Mouse (Mus musculus): ENCODE results near the gene Nmnat1. TPM values are rescaled to one million over a fixed set of nuclear protein-coding genes. Genes with fewer than 3 reads are reported as not detected.
A peak's percentile ranks its signal among the peaks of the same experiment; 100 is the strongest.

Nmnat1 gene
- polyA plus RNA-seq, 1 experiment = 11.2 TPM

DNA sequence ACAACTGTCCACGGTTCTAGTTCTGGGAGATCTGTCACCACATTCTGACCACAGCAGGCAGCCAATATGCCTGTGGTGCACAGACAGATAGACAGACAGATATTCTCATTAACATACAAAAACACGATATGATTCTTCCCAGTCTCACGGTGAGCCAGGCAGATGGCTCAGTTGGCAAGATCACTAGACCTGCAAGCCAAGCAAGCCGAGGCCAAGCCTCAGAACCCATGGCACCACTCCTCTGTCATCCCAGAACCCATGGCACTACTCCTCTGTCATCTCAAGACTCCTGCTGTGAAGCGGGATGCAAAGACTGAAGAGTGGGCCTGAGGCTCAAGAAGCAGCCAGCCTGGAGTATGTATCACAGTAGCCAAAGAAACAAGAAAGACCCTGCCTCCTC is 55.4 kb downstream of the Nmnat1 start:
- peaks cover 9% of the 10 kb centered on the region for H3K4me1 ChIP-seq (ENCODE audit: control insufficient read depth, insufficient read depth, low read length)
- H3K4me3 ChIP-seq (replicated peaks; ENCODE audit: insufficient read depth, low read depth, low read length) = no peak overlapping the region
- no peaks in the 10 kb centered on the region for H3K27me3 ChIP-seq (ENCODE audit: control insufficient read depth, insufficient read depth, low read length)
- peak overlapping the region; percentile 64; the same call in 1 of the 2 replicates for H3K27ac ChIP-seq (ENCODE audit: insufficient read depth, low read length)
- DNase-seq = peak; percentile 86 to 94
- 11% methylated on average over 5 of the region's 5 CpGs for WGBS
- TF ChIP-seq CTCF (IDR thresholded peaks at IDR 0.05; ENCODE audit: borderline replicate concordance, insufficient read depth, low read depth, low read length) = no peak
- TF ChIP-seq POLR2A (IDR thresholded peaks at IDR 0.05; ENCODE audit: borderline replicate concordance, insufficient read depth, low read length) = no peak

DNA sequence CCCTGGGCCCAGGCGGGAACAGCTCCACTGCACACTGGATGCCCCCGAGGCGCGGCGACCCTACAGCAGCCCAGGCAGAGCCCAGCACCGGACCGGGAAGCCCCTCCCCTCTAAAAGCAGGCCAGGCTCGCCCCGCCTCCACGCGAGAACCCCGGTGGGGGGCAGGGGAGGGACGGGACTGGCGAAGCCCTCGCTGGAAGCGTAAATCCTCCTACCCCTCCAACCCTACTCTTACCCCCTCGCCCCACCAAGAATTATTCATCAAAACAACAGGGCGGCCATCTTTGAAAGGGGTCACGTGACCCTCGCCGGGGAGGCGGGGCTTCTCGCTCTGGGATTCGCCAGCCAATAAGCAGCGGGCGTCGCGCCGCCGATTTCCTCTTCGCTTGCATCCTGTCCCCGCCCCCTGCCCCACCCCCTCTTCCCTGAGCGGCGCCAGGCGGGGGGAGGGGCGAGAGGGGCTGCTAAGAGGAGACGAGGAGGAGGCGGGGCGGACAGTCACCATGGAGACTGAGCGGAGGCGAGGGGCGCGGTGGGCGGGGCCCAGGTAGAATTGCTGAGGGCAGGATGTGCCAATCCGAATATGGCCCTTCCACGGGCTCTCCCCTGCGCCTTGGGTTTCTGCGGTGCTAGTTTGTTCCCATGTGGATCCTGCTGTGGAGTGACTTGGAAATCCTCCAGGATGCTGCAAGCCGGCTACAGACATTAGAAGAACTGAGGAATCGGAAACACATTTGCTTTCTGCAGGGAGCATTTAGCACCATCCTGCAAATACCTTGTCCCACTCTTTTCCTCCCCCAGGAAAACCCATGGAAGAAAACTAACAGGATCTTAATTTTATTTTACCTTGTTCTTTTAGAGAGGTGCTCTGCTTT is 58.4 kb downstream of the Nmnat1 start, which contains the start of gene Ube4b:
Ube4b (minus strand) TSS at position 425 of the 875 bp plus-strand sequence.
- peak; percentile 96 to 97 for DNase-seq
- Histone ChIP-seq H3K27me3 (ENCODE audit: control insufficient read depth, insufficient read depth, low read length) (no peaks in the 10 kb centered on the region), H3K4me1 (ENCODE audit: control insufficient read depth, insufficient read depth, low read length) (peaks cover 17% of the 10 kb centered on the region), H3K27ac (ENCODE audit: insufficient read depth, low read length) (peak within 1 kb of the TSS; percentile 90), H3K4me3 (replicated peaks; ENCODE audit: insufficient read depth, low read depth, low read length) (peak within 1 kb of the TSS; percentile 93)
- TF ChIP-seq POLR2A (IDR thresholded peaks at IDR 0.05; ENCODE audit: borderline replicate concordance, insufficient read depth, low read length) (peak; percentile 52; the same call in 1 of the 2 replicates), CTCF (IDR thresholded peaks at IDR 0.05; ENCODE audit: borderline replicate concordance, insufficient read depth, low read depth, low read length) (no peak)
- WGBS = under 1% methylated on average over 50 of the region's 50 CpGs

DNA sequence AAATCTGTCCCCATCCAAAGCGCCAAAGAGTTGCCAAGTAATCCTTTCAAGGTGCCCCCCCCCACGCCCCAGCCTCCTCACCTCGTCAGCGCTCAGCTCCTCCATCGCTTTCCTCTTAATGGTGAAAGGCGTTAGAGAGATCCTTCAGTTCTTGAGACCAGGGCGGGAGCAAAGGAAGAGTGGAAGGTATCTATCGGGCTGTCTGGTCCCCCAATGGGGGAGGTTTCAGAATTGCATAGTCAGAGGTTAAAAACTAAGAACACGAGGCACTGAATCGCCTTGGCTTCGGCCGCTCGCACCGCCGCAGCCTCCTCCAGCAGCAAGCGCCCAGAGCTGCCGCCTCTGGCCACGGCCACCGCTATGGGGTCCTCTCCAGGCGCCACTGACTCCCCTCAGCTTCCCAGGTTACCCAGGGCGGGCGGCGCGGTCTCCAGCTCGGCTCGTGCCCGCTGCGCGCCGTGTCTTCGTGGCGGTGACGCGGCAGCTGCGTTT is 59.2 kb downstream of the Nmnat1 start:
- peak overlapping the region; percentile 90 for H3K27ac ChIP-seq (ENCODE audit: insufficient read depth, low read length)
- peak in 1 of 2 experiments; percentile 61 for DNase-seq
- H3K4me3 ChIP-seq (replicated peaks; ENCODE audit: insufficient read depth, low read depth, low read length) = peak overlapping the region; percentile 93
- peaks cover 24% of the 10 kb centered on the region for H3K4me1 ChIP-seq (ENCODE audit: control insufficient read depth, insufficient read depth, low read length)
- TF ChIP-seq CTCF (IDR thresholded peaks at IDR 0.05; ENCODE audit: borderline replicate concordance, insufficient read depth, low read depth, low read length) (no peak), POLR2A (IDR thresholded peaks at IDR 0.05; ENCODE audit: borderline replicate concordance, insufficient read depth, low read length) (no peak)
- WGBS = under 1% methylated on average over 35 of the region's 35 CpGs
- H3K27me3 ChIP-seq (ENCODE audit: control insufficient read depth, insufficient read depth, low read length) = no peaks in the 10 kb centered on the region

DNA sequence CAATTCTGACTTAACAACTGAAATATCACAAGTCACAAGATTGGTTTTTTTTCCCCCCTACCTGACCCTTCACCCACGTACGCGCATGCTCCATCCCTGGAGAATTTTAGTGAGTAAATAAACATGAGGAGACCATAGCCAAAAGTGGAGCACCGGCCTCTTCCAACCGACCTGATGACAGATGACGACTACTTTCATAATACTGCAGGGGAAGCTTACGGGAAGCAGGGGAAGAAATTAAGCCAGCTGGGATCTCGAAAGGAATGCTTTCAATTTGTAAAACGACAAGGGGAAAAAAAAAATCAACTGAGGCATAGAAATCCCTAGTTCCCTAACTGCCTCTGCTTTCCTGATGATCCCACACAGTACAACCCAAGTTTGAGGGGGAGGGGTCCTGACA is 60.2 kb downstream of the Nmnat1 start:
- Histone ChIP-seq H3K4me3 (replicated peaks; ENCODE audit: insufficient read depth, low read depth, low read length) (peak overlapping the region; percentile 93), H3K27ac (ENCODE audit: insufficient read depth, low read length) (no peak overlapping the region), H3K4me1 (ENCODE audit: control insufficient read depth, insufficient read depth, low read length) (peaks cover 26% of the 10 kb centered on the region), H3K27me3 (ENCODE audit: control insufficient read depth, insufficient read depth, low read length) (no peaks in the 10 kb centered on the region)
- WGBS = 0% methylated on average over 9 of the region's 9 CpGs
- peak in 1 of 2 experiments; percentile 41 for DNase-seq
- no peak for TF ChIP-seq POLR2A (IDR thresholded peaks at IDR 0.05; ENCODE audit: borderline replicate concordance, insufficient read depth, low read length)
- TF ChIP-seq CTCF (IDR thresholded peaks at IDR 0.05; ENCODE audit: borderline replicate concordance, insufficient read depth, low read depth, low read length) = no peak

DNA sequence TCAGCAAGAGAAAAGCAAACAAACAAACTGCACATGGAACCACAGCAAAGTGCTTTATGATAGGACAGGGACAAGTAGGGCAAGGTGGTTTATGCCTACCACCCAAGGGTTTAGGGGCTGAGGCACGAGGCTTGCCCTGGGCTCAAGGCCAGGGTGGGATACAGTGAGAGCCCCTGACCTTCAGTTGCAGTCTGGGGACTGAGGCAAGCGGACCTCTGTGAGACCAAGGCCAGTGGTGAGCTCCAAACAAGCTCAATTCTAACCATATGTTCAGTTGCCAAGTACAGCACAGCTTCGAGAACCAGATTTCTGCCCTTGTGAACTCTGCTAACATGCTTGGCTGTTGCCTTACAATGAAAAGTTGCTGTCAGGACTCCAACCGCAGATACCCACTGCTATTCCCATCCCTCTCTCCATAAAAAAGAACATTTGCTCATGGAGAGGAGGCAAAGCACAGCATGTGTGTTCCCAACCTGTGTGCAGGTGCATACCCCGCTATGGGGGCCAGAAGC is 67.1 kb downstream of the Nmnat1 start:
- no peak for DNase-seq
- peaks cover 53% of the 10 kb centered on the region for H3K4me1 ChIP-seq (ENCODE audit: control insufficient read depth, insufficient read depth, low read length)
- TF ChIP-seq CTCF (IDR thresholded peaks at IDR 0.05; ENCODE audit: borderline replicate concordance, insufficient read depth, low read depth, low read length) (no peak), POLR2A (IDR thresholded peaks at IDR 0.05; ENCODE audit: borderline replicate concordance, insufficient read depth, low read length) (no peak)
- no peak overlapping the region for H3K27ac ChIP-seq (ENCODE audit: insufficient read depth, low read length)
- H3K27me3 ChIP-seq (ENCODE audit: control insufficient read depth, insufficient read depth, low read length) = no peaks in the 10 kb centered on the region
- H3K4me3 ChIP-seq (replicated peaks; ENCODE audit: insufficient read depth, low read depth, low read length) = no peak overlapping the region
- WGBS = 31% methylated on average over 5 of the region's 5 CpGs

Other genes with a start within 250 kb of the Nmnat1 start
- gene Kif1b, start 177.5 kb downstream of the Nmnat1 start, polyA plus RNA-seq (2012; rRNA removed) = 254 and 264 TPM in 2 replicates
- 123 and 132 TPM in 2 replicates for gene Ube4b, start 58.5 kb downstream of the Nmnat1 start, polyA plus RNA-seq (2012; rRNA removed)
- 0.54 and 0.74 TPM in 2 replicates for gene Rbp7, start 30.2 kb downstream of the Nmnat1 start, polyA plus RNA-seq (2012; rRNA removed)
- 0.41 and 0.51 TPM in 2 replicates for gene Tmem274, start 7.8 kb downstream of the Nmnat1 start, polyA plus RNA-seq (2012; rRNA removed)
- gene Lzic, start within 50 bp of the Nmnat1 start, polyA plus RNA-seq (2012; rRNA removed) = 14.2 and 15.3 TPM in 2 replicates
- 33.3 and 34.6 TPM in 2 replicates for gene Ctnnbip1, start 33.0 kb upstream of the Nmnat1 start, polyA plus RNA-seq (2012; rRNA removed)
- gene Clstn1, start 101.3 kb upstream of the Nmnat1 start, polyA plus RNA-seq (2012; rRNA removed) = 301 and 324 TPM in 2 replicates
- 8.3 and 8.6 TPM in 2 replicates for gene Pik3cd, start 217.4 kb upstream of the Nmnat1 start, polyA plus RNA-seq (2012; rRNA removed)